ENCODE assay signal across 14 mouse cellular contexts in genomic region chr10:83540092-83540491, GRCm38 (mm10). TPM values are rescaled to one million over a fixed set of nuclear protein-coding genes. Genes with fewer than 3 reads are reported as not detected.
DNase-seq lines count a peak whose midpoint lies in the region; ATAC-seq and TF ChIP-seq lines count a peak whose summit lies in the region.
"Had no signal": no experiment of that assay in that cellular context is flagged by ENCODE, and none has a peak within 500 bp of the region (broad histone marks: within the 10 kb centered on the region; RNA-seq: fewer than 3 reads in every experiment).

No protein-coding gene starts in this region.

- no peak overlapping the region for H3K4me3 ChIP-seq in heart, embryonic 15.5 days
- no peak overlapping the region for H3K4me3 ChIP-seq in heart, adult 2 months
- no peak overlapping the region for H3K4me3 ChIP-seq in midbrain, embryonic 14.5 days (replicated peaks; ENCODE audit: low read depth, low read length)
- no peak overlapping the region for H3K4me3 ChIP-seq in midbrain, embryonic 15.5 days
- H3K4me3 ChIP-seq: heart, embryonic 10.5 days; limb, embryonic 13.5 days; megakaryocyte, embryonic 14.5 days had no signal

- intact Hi-C loops in heart, adult 2 months (cut with DNase I), result loop anchor here (5.0 to 10.0 kb wide), 2 partner anchors 55 to 178 kb away; partner anchors contain the start of gene D10Wsu102e

- 0 out of 2 replicates have a peak overlapping the region, but pooled peaks have one; percentile 24 for H3K27ac ChIP-seq in heart, embryonic 15.5 days
- no peak overlapping the region for H3K27ac ChIP-seq in heart, adult 2 months
- no peak overlapping the region for H3K27ac ChIP-seq in midbrain, embryonic 14.5 days (replicated peaks; ENCODE audit: low read depth, low read length)
- H3K27ac ChIP-seq in midbrain, embryonic 15.5 days, result no peak overlapping the region
- H3K27ac ChIP-seq: heart, embryonic 10.5 days; limb, embryonic 13.5 days had no signal

- peaks cover 9% of the 10 kb centered on the region for H3K4me1 ChIP-seq in heart, embryonic 15.5 days (replicated peaks)
- H3K4me1 ChIP-seq in heart, adult 2 months (ENCODE audit: control insufficient read depth, insufficient read depth, low read length), result peaks cover 1% of the 10 kb centered on the region
- peaks cover 7% of the 10 kb centered on the region for H3K4me1 ChIP-seq in midbrain, embryonic 14.5 days (ENCODE audit: control insufficient read depth, insufficient read depth, low read length)
- peaks cover 7% of the 10 kb centered on the region for H3K4me1 ChIP-seq in midbrain, embryonic 15.5 days

- H3K36me3 ChIP-seq in heart, embryonic 15.5 days, result no peaks in the 10 kb centered on the region
- H3K36me3 ChIP-seq in heart, adult 2 months (ENCODE audit: control insufficient read depth, insufficient read depth, low read length), result peaks cover 3% of the 10 kb centered on the region; the same call in 1 of the 2 replicates
- no peaks in the 10 kb centered on the region for H3K36me3 ChIP-seq in midbrain, embryonic 14.5 days (ENCODE audit: control insufficient read depth, insufficient read depth, low read length)
- H3K36me3 ChIP-seq in midbrain, embryonic 15.5 days (replicated peaks), result no peaks in the 10 kb centered on the region
- H3K36me3 ChIP-seq: heart, embryonic 10.5 days; limb, embryonic 13.5 days had no signal

- H3K79me2 ChIP-seq in heart, adult 2 months (replicated peaks; ENCODE audit: control insufficient read depth, insufficient read depth, low read length), result peaks cover 3% of the 10 kb centered on the region

- no peak for TF ChIP-seq CTCF in heart, adult 2 months (IDR thresholded peaks at IDR 0.05)

- no peaks in the 10 kb centered on the region for H3K27me3 ChIP-seq in heart, embryonic 15.5 days
- no peaks in the 10 kb centered on the region for H3K27me3 ChIP-seq in heart, adult 2 months (ENCODE audit: control insufficient read depth, insufficient read depth, low read length)
- no peaks in the 10 kb centered on the region for H3K27me3 ChIP-seq in midbrain, embryonic 14.5 days (ENCODE audit: control insufficient read depth, insufficient read depth, low read length)
- H3K27me3 ChIP-seq in midbrain, embryonic 15.5 days (replicated peaks), result 0 out of 2 replicates have a peak, but pooled peaks cover 4% of the 10 kb centered on the region

- no peak for ATAC-seq in heart, embryonic 15.5 days (replicated peaks; ENCODE audit: insufficient number of reproducible peaks, insufficient read depth, low FRiP score, low read depth)
- no peak for ATAC-seq in midbrain, embryonic 14.5 days (ENCODE audit: low FRiP score, low TSS enrichment)
- no peak for ATAC-seq in midbrain, embryonic 15.5 days (replicated peaks)

- no peaks in the 10 kb centered on the region for H3K9me3 ChIP-seq in heart, embryonic 15.5 days (replicated peaks)
- no peaks in the 10 kb centered on the region for H3K9me3 ChIP-seq in midbrain, embryonic 14.5 days (ENCODE audit: control insufficient read depth, low read length)
- no peaks in the 10 kb centered on the region for H3K9me3 ChIP-seq in midbrain, embryonic 15.5 days
- H3K9me3 ChIP-seq: heart, embryonic 10.5 days; limb, embryonic 13.5 days had no signal

- H3K9ac ChIP-seq in heart, embryonic 15.5 days, result no peak overlapping the region
- no peak overlapping the region for H3K9ac ChIP-seq in heart, adult 2 months (ENCODE audit: low read depth, low read length)
- H3K9ac ChIP-seq in midbrain, embryonic 14.5 days (replicated peaks; ENCODE audit: low read length), result no peak overlapping the region
- H3K9ac ChIP-seq in midbrain, embryonic 15.5 days, result no peak overlapping the region
- H3K9ac ChIP-seq: limb, embryonic 13.5 days had no signal

- DNase-seq in heart, adult 2 months, result no peak
- DNase-seq in midbrain, embryonic 14.5 days, result peak; percentile 71
- DNase-seq in R1 (ENCODE audit: low read depth, low spot score), result peak; percentile 34
- peak; percentile 24 for DNase-seq in retina, embryonic 14.5 days (ENCODE audit: low spot score)
- no peak for DNase-seq in right cerebral cortex, postnatal 4 days
- no peak for DNase-seq in embryo, embryonic 9.5 days (ENCODE audit: extremely low spot score)
- DNase-seq: cerebellum, postnatal 36 days; kidney, adult 9 months; thymus, adult 2 months had no signal

- no peak overlapping the region for H3K4me2 ChIP-seq in heart, embryonic 15.5 days
- H3K4me2 ChIP-seq in midbrain, embryonic 14.5 days (ENCODE audit: low read length), result no peak overlapping the region
- H3K4me2 ChIP-seq in midbrain, embryonic 15.5 days, result no peak overlapping the region
- H3K4me2 ChIP-seq: limb, embryonic 13.5 days had no signal

- no peak for TF ChIP-seq POLR2A in heart, adult 2 months (IDR thresholded peaks at IDR 0.05; ENCODE audit: insufficient read depth, low read depth, low read length)

- TF ChIP-seq EP300 in heart, adult 2 months (IDR thresholded peaks at IDR 0.05; ENCODE audit: insufficient read depth, low read depth, low read length), result no peak

- WGBS in heart, embryonic 15.5 days, result 11% methylated on average over 3 of the region's 3 CpGs
- 16% methylated on average over 3 of the region's 3 CpGs for WGBS in heart, adult 2 months
- 53% methylated on average over 3 of the region's 3 CpGs for WGBS in midbrain, embryonic 14.5 days
- WGBS in midbrain, embryonic 15.5 days, result 42% methylated on average over 3 of the region's 3 CpGs

RNA-seq across cellular contexts. Expression of gene Washc4, which starts 3.5 kb away (rescaled TPM):
- polyA plus RNA-seq in heart, embryonic 15.5 days (2015; fragmentation: Nextera tagmentation; extraction: Ambion mirVana), result 21.0 and 25.5 TPM in 2 replicates
- 10 to 100 TPM; 11.4 to 13.8 TPM for total RNA-seq in heart, adult 2 months (2021)
- 1.8 and 3.9 TPM in 2 replicates for polyA plus RNA-seq in heart, adult 2 months (2012; rRNA removed)
- 20.7 and 35.0 TPM in 2 replicates for polyA plus RNA-seq in midbrain, embryonic 14.5 days (2014; fragmentation: Nextera tagmentation; extraction: Ambion mirVana)
- 28.1 and 30.1 TPM in 2 replicates for polyA plus RNA-seq in midbrain, embryonic 15.5 days (2015; fragmentation: Nextera tagmentation; extraction: Ambion mirVana)

RNA-seq across cellular contexts. Expression of gene Aldh1l2, which starts 6.2 kb away (rescaled TPM):
- polyA plus RNA-seq in heart, embryonic 15.5 days (2015; fragmentation: Nextera tagmentation; extraction: Ambion mirVana), result 9.7 and 10.1 TPM in 2 replicates
- total RNA-seq in heart, adult 2 months (2021), result 10 to 100 TPM in 1 of 2 experiments, 1 to 10 TPM in 1; 9.9 to 12.3 TPM
- polyA plus RNA-seq in heart, adult 2 months (2012; rRNA removed), result 4.2 and 11.9 TPM in 2 replicates
- polyA plus RNA-seq in midbrain, embryonic 14.5 days (2014; fragmentation: Nextera tagmentation; extraction: Ambion mirVana), result 16.0 and 18.5 TPM in 2 replicates
- 17.0 and 18.7 TPM in 2 replicates for polyA plus RNA-seq in midbrain, embryonic 15.5 days (2015; fragmentation: Nextera tagmentation; extraction: Ambion mirVana)

Comparison
In these comparisons a context has a peak if more than half of its experiments do, and no peak if none do; other contexts are left out.
1. DNase-seq: peak in midbrain, embryonic 14.5 days (single experiment), R1 (single experiment) and retina, embryonic 14.5 days (single experiment); none in heart, adult 2 months (0 of 2), right cerebral cortex, postnatal 4 days (single experiment) and embryo, embryonic 9.5 days (single experiment).